Mouse (Mus musculus): Measurements from ENCODE around the gene Traf1. TPM values are rescaled to one million over a fixed set of nuclear protein-coding genes. Genes with fewer than 3 reads are reported as not detected.

The Traf1 gene
- polyA plus RNA-seq, 1 experiment from 2014 or later: 0.79 TPM

- ATAC-seq (ENCODE audit: insufficient read depth) (no peak), DNase-seq (no peak)
- no peak overlapping the region for H3K9ac ChIP-seq
- no peak overlapping the region for H3K4me3 ChIP-seq (ENCODE audit: low read depth, low read length)
- no peaks in the 10 kb centered on the region for H3K9me3 ChIP-seq (ENCODE audit: low read depth, low read length)
- H3K27me3 ChIP-seq (ENCODE audit: insufficient read depth, low read length): no peaks in the 10 kb centered on the region
- no peak overlapping the region for H3K27ac ChIP-seq (ENCODE audit: low read depth)
- no peaks in the 10 kb centered on the region for H3K36me3 ChIP-seq (ENCODE audit: insufficient read depth)
- TF ChIP-seq CTCF (IDR thresholded peaks at IDR 0.05; ENCODE audit: low read depth): no peak
- H3K4me1 ChIP-seq (ENCODE audit: insufficient read depth): no peaks in the 10 kb centered on the region
- H3K4me2 ChIP-seq: no peak overlapping the region
These were observed 10.1 kb downstream of the Traf1 start for GRCm38 (mm10) chr2:34951469-34951868.

DNA sequence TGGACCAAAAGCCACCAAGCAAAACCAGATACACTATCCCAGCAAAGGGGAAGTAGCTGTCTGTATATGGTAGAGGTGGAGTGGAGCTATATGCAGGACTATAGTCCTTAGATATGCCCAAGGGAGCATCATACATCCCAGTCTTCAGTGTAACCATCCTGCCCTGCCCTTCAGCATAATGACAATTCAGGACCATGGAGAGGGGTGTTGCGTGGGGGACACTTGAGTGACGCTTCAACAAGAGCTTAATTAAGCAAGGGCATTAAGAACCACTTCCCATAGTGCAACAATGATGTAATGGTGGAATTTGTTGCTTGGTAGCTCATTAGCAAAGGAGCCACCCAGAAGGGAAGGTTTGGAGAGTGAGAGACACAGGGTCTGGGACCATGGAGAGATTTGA lies 12.9 kb downstream of the Traf1 start:
- Histone ChIP-seq H3K4me3 (ENCODE audit: low read depth, low read length) (no peak overlapping the region), H3K9me3 (ENCODE audit: low read depth, low read length) (no peaks in the 10 kb centered on the region), H3K9ac (no peak overlapping the region), H3K36me3 (ENCODE audit: insufficient read depth) (no peaks in the 10 kb centered on the region), H3K4me1 (ENCODE audit: insufficient read depth) (no peaks in the 10 kb centered on the region), H3K27me3 (ENCODE audit: insufficient read depth, low read length) (no peaks in the 10 kb centered on the region), H3K4me2 (no peak overlapping the region), H3K27ac (ENCODE audit: low read depth) (no peak overlapping the region)
- WGBS: 14% methylated on average over 2 of the region's 2 CpGs
- TF ChIP-seq CTCF (IDR thresholded peaks at IDR 0.05; ENCODE audit: low read depth): no peak
- ATAC-seq (ENCODE audit: insufficient read depth) (no peak), DNase-seq (peak; percentile 58)

DNA sequence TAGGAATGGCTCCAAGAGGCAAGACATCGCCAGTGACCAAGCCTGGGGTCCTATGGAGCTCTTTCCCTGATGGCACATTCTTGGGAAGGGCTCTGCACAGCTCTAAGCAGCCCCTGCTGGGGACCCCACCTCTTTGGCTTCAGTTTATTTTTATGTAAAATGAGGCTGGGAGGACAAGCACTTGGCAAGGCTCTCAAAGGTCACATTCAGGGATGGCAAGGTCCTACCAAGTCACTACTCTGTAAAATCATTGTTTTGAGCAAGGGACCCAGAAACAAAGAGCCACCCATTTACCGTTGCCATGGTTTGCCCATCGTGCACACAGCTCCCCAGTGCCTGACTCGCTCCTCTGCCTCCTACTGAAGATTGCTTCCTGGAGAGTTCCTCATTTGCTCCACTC lies 15.5 kb downstream of the Traf1 start:
- H3K27me3 ChIP-seq (ENCODE audit: insufficient read depth, low read length): no peaks in the 10 kb centered on the region
- ATAC-seq (ENCODE audit: insufficient read depth): no peak
- no peak overlapping the region for H3K27ac ChIP-seq (ENCODE audit: low read depth)
- no peak overlapping the region for H3K9ac ChIP-seq
- no peaks in the 10 kb centered on the region for H3K36me3 ChIP-seq (ENCODE audit: insufficient read depth)
- no peak for TF ChIP-seq CTCF (IDR thresholded peaks at IDR 0.05; ENCODE audit: low read depth)
- 59% methylated on average over 4 of the region's 4 CpGs for WGBS
- no peaks in the 10 kb centered on the region for H3K9me3 ChIP-seq (ENCODE audit: low read depth, low read length)
- DNase-seq: no peak
- H3K4me3 ChIP-seq (ENCODE audit: low read depth, low read length): no peak overlapping the region
- no peaks in the 10 kb centered on the region for H3K4me1 ChIP-seq (ENCODE audit: insufficient read depth)
- H3K4me2 ChIP-seq: no peak overlapping the region

DNA sequence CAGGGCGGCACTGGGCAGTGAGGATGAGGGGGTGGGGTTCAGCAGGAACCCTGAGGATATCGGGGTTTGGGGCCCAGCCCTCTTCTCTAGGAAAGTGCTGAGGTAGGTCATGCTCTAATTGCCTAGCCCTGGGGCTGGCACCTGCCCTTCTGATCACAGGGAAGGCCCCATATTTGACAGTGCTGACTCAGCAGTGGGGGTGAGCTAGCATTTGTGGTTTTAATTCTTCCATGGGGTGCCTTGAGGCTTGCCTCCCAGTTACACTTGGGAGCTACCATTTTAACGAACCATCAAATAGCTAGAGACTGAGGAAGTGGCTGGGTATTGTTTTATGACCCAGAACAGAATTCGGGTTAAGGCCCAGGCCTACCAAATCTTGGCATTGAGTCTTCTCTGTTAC lies 16.0 kb downstream of the Traf1 start:
- 85% methylated on average over 4 of the region's 4 CpGs for WGBS

GRCm38 (mm10) chr2:34944761-34945160 lies 16.8 kb downstream of the Traf1 start:
- DNase-seq: peak; percentile 75
- Histone ChIP-seq H3K4me2 (peak overlapping the region; percentile 45), H3K27ac (ENCODE audit: low read depth) (no peak overlapping the region), H3K27me3 (ENCODE audit: insufficient read depth, low read length) (no peaks in the 10 kb centered on the region), H3K9me3 (ENCODE audit: low read depth, low read length) (no peaks in the 10 kb centered on the region), H3K4me3 (ENCODE audit: low read depth, low read length) (no peak overlapping the region), H3K4me1 (ENCODE audit: insufficient read depth) (no peaks in the 10 kb centered on the region), H3K9ac (no peak overlapping the region), H3K36me3 (ENCODE audit: insufficient read depth) (no peaks in the 10 kb centered on the region)
- peak; percentile 41; the same call in 1 of the 2 replicates for ATAC-seq (ENCODE audit: insufficient read depth)
- TF ChIP-seq CTCF (IDR thresholded peaks at IDR 0.05; ENCODE audit: low read depth): no peak
- 9% methylated on average over 8 of the region's 8 CpGs for WGBS

More for the DNA sequence above, 16.0 kb downstream of the Traf1 start:
- H3K4me2 ChIP-seq: no peak overlapping the region
- H3K27ac ChIP-seq (ENCODE audit: low read depth): no peak overlapping the region
- TF ChIP-seq CTCF (IDR thresholded peaks at IDR 0.05; ENCODE audit: low read depth): no peak
- H3K27me3 ChIP-seq (ENCODE audit: insufficient read depth, low read length): no peaks in the 10 kb centered on the region
- DNase-seq: no peak
- H3K36me3 ChIP-seq (ENCODE audit: insufficient read depth): no peaks in the 10 kb centered on the region
- ATAC-seq (ENCODE audit: insufficient read depth): no peak
- no peaks in the 10 kb centered on the region for H3K4me1 ChIP-seq (ENCODE audit: insufficient read depth)
- no peak overlapping the region for H3K9ac ChIP-seq
- no peaks in the 10 kb centered on the region for H3K9me3 ChIP-seq (ENCODE audit: low read depth, low read length)
- H3K4me3 ChIP-seq (ENCODE audit: low read depth, low read length): no peak overlapping the region

DNA sequence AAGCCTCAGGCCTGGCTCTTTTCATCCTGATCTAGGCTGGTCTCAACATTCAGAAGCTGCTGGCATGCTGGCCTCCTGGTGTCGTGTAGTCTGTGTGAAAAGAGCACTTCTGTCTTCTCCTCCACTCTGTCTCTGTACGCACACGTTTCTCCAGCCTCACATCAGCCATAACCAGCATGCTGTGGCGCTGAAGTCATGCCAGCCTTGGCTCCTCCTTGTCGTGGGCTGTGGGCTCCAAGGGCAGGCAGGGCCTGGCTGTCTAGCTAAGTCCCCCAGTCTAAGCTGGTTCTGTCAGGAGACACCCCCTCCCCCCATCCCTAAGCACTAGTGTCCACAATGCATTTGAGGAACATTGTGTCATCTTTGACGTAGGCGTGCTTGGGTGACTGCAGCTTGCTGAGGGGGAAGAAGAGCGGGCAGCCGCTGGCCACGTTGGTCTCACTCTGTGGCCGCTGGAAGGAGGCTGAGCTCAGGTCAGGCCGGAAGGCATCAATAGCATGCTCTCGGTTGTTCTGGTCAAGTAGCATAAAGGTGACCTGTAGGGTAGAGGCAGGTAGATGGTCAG lies 17.9 kb downstream of the Traf1 start:
- ATAC-seq (ENCODE audit: insufficient read depth) (no peak), DNase-seq (no peak)
- H3K9me3 ChIP-seq (ENCODE audit: low read depth, low read length): no peaks in the 10 kb centered on the region
- TF ChIP-seq CTCF (IDR thresholded peaks at IDR 0.05; ENCODE audit: low read depth): no peak
- H3K4me1 ChIP-seq (ENCODE audit: insufficient read depth): no peaks in the 10 kb centered on the region
- no peak overlapping the region for H3K4me3 ChIP-seq (ENCODE audit: low read depth, low read length)
- H3K36me3 ChIP-seq (ENCODE audit: insufficient read depth): no peaks in the 10 kb centered on the region
- H3K4me2 ChIP-seq: no peak overlapping the region
- WGBS: 69% methylated on average over 13 of the region's 13 CpGs
- no peaks in the 10 kb centered on the region for H3K27me3 ChIP-seq (ENCODE audit: insufficient read depth, low read length)
- no peak overlapping the region for H3K9ac ChIP-seq
- H3K27ac ChIP-seq (ENCODE audit: low read depth): no peak overlapping the region

DNA sequence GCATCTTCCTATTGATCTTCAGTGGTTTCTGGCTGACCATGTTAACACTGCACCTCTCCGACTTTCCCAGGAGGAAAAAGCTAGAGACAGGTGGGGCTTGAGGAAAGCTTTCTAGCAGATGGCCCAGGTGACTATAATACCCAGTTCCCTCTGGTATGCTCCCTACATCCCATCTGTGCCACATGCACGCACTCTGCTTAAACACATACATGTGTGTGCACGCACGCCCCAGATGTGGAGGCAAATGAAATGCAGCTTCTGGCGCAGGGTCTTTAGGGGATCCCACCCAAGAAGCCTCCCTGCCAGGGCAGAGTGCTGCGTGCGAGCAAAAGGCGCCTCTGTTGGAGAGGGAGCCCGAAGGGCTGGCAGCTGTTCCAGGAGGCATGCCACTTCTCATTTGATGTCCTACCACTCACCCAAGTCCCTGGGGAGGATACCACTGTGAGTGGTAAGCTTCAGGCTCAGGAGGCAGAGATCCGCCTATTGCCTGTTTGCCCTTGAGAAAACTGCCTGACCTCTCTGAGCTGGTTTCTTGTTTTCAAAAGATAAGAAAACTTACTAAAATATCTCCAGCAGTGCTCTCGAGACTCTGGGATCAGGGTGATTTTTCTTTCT lies 20.4 kb downstream of the Traf1 start:
- Histone ChIP-seq H3K4me2 (no peak overlapping the region), H3K4me3 (ENCODE audit: low read depth, low read length) (no peak overlapping the region), H3K9ac (no peak overlapping the region), H3K36me3 (ENCODE audit: insufficient read depth) (no peaks in the 10 kb centered on the region), H3K27me3 (ENCODE audit: insufficient read depth, low read length) (no peaks in the 10 kb centered on the region), H3K4me1 (ENCODE audit: insufficient read depth) (no peaks in the 10 kb centered on the region), H3K9me3 (ENCODE audit: low read depth, low read length) (no peaks in the 10 kb centered on the region), H3K27ac (ENCODE audit: low read depth) (no peak overlapping the region)
- DNase-seq (no peak), ATAC-seq (ENCODE audit: insufficient read depth) (no peak)
- 63% methylated on average over 11 of the region's 11 CpGs for WGBS
- no peak for TF ChIP-seq CTCF (IDR thresholded peaks at IDR 0.05; ENCODE audit: low read depth)

Measured in lung, embryonic 14.5 days (tissue).